Mouse (Mus musculus): Measurements from ENCODE around the gene Rps17. TPM values are rescaled to one million over a fixed set of nuclear protein-coding genes. Genes with fewer than 3 reads are reported as not detected.

The Rps17 gene
- polyA plus RNA-seq, 1 experiment from 2014 or later, result 1,194 TPM

DNA sequence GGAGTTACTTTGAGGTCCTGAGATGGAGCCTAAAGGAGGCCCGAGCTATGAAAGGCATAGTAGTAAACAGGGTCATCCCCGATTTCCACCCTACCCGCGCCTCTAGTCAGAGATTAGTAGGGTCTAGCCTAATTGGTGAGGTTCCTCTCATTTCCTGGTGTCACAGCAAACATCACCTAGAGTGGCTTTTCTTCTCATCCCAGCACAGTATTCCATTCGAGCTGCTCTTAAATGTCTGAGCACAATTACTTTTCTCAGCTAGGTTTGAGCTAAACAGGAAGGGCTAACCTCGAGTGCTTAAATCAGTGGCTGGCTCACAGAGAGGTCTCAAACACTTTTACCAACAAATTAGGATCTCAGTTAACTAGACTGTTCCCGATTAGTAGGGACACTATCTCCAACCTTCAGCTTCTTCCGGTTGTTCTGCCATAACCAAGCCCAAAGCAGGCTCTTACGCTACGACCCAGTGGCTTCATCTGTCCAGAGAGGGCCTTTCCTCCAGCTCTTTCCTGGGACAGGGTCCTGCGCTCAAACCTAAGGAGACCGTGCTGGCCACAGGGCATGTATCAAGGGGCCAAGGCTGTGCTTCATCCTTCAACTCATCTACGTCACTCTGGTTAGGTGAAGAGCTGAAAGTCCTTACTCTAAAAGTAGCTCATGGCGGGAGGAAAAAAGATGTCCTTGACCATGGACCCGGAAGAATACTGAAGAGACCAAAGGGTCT lies 555 bp upstream of the Rps17 start:
- H3K27me3 ChIP-seq, result peaks cover 5% of the 10 kb centered on the region; the same call in 1 of the 2 replicates
- no peak for ATAC-seq (ENCODE audit: borderline replicate concordance, extremely low read depth, low FRiP score, low TSS enrichment)
- peak overlapping the region; percentile 59 for H3K4me2 ChIP-seq
- peaks cover 31% of the 10 kb centered on the region for H3K36me3 ChIP-seq
- H3K27ac ChIP-seq, result 0 out of 2 replicates have a peak overlapping the region, but pooled peaks have one; percentile 90
- WGBS, result 61% methylated on average over 15 of the region's 15 CpGs
- H3K4me1 ChIP-seq, result peaks cover 23% of the 10 kb centered on the region
- peak overlapping the region; percentile 55 for H3K9ac ChIP-seq
- H3K9me3 ChIP-seq, result no peaks in the 10 kb centered on the region
- peak overlapping the region; percentile 73 for H3K4me3 ChIP-seq

DNA sequence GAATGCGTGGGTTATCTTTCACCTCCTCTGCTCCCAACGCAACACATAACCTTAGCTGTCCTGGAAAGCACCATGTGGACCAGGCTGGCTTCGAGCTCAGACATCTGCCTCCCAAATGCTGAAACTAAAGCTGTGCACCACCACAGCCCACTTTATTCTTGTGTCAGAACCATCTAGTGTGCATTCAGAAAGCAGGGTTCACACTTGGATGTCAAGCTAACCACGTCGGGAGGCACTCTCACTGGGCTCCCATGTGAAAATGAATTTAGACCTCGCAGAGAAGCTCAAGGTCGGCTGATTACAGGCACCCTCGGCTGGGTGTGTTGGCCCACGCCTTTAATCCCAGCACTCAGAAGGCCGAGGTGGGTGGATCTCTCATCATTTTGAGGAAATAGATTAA lies 1.2 kb downstream of the Rps17 start:
- ATAC-seq (ENCODE audit: borderline replicate concordance, extremely low read depth, low FRiP score, low TSS enrichment), result no peak
- Histone ChIP-seq H3K4me3 (peak overlapping the region; percentile 73), H3K36me3 (peaks cover 46% of the 10 kb centered on the region), H3K9me3 (no peaks in the 10 kb centered on the region), H3K27me3 (0 out of 2 replicates have a peak, but pooled peaks cover 5% of the 10 kb centered on the region), H3K27ac (no peak overlapping the region), H3K4me2 (peak overlapping the region; percentile 85), H3K9ac (peak overlapping the region; percentile 98), H3K4me1 (peaks cover 23% of the 10 kb centered on the region)
- 4% methylated on average over 10 of the region's 10 CpGs for WGBS

DNA sequence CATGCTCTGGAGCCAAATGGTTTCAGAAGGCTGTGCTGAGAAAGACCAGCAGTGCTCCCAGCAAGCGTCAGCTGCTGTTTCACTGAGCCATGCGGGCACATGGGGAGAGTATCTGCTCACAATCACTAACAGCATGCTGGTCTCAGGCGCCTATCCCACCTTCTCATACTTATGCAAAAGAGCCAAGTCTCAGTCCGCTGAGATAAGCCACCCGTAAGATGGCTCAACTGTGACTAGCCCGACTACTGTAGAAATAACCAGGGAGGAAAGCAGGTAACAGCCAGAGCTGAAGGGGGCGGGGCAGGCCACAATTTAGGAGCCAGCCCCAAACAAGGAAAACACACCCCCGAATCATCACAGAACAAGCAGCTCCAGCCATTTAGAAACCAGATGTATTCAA lies 1.7 kb downstream of the Rps17 start:
- Histone ChIP-seq H3K9me3 (no peaks in the 10 kb centered on the region), H3K4me1 (peaks cover 23% of the 10 kb centered on the region), H3K4me3 (peak overlapping the region; percentile 73), H3K27ac (no peak overlapping the region), H3K27me3 (0 out of 2 replicates have a peak, but pooled peaks cover 5% of the 10 kb centered on the region), H3K36me3 (peaks cover 49% of the 10 kb centered on the region), H3K4me2 (peak overlapping the region; percentile 85), H3K9ac (peak overlapping the region; percentile 98)
- ATAC-seq (ENCODE audit: borderline replicate concordance, extremely low read depth, low FRiP score, low TSS enrichment), result no peak
- WGBS, result 24% methylated on average over 8 of the region's 8 CpGs

- H3K9ac ChIP-seq, result peak overlapping the region; percentile 98
- WGBS, result 56% methylated on average over 8 of the region's 8 CpGs
- H3K4me1 ChIP-seq, result peaks cover 23% of the 10 kb centered on the region
- ATAC-seq (ENCODE audit: borderline replicate concordance, extremely low read depth, low FRiP score, low TSS enrichment), result no peak
- H3K27me3 ChIP-seq, result 0 out of 2 replicates have a peak, but pooled peaks cover 5% of the 10 kb centered on the region
- no peak overlapping the region for H3K27ac ChIP-seq
- H3K36me3 ChIP-seq, result peaks cover 57% of the 10 kb centered on the region
- H3K9me3 ChIP-seq, result no peaks in the 10 kb centered on the region
- peak overlapping the region; percentile 85 for H3K4me2 ChIP-seq
- peak overlapping the region; percentile 73 for H3K4me3 ChIP-seq
These were observed 2.5 kb downstream of the Rps17 start for GRCm38 (mm10) chr7:81342356-81343094.

- no peak for ATAC-seq (ENCODE audit: borderline replicate concordance, extremely low read depth, low FRiP score, low TSS enrichment)
- Histone ChIP-seq H3K9me3 (no peaks in the 10 kb centered on the region), H3K27ac (no peak overlapping the region), H3K9ac (no peak overlapping the region), H3K27me3 (0 out of 2 replicates have a peak, but pooled peaks cover under 1% of the 10 kb centered on the region), H3K4me3 (no peak overlapping the region), H3K4me2 (no peak overlapping the region), H3K4me1 (peaks cover 23% of the 10 kb centered on the region), H3K36me3 (peaks cover 58% of the 10 kb centered on the region)
- 50% methylated on average over 3 of the region's 3 CpGs for WGBS
These were observed 3.5 kb downstream of the Rps17 start for GRCm38 (mm10) chr7:81341563-81341962.

- H3K4me1 ChIP-seq, result peaks cover 20% of the 10 kb centered on the region
- H3K27me3 ChIP-seq, result no peaks in the 10 kb centered on the region
- no peak overlapping the region for H3K4me2 ChIP-seq
- H3K27ac ChIP-seq, result no peak overlapping the region
- peaks cover 66% of the 10 kb centered on the region for H3K36me3 ChIP-seq
- H3K4me3 ChIP-seq, result no peak overlapping the region
- no peak for ATAC-seq (ENCODE audit: borderline replicate concordance, extremely low read depth, low FRiP score, low TSS enrichment)
- no peak overlapping the region for H3K9ac ChIP-seq
- no peaks in the 10 kb centered on the region for H3K9me3 ChIP-seq
- WGBS, result 79% methylated on average over 4 of the region's 4 CpGs
These were observed 5.3 kb downstream of the Rps17 start for GRCm38 (mm10) chr7:81339783-81340182.

GRCm38 (mm10) chr7:81338522-81338873 lies 6.6 kb downstream of the Rps17 start:
- Histone ChIP-seq H3K27ac (no peak overlapping the region), H3K4me3 (no peak overlapping the region), H3K4me2 (no peak overlapping the region), H3K4me1 (peaks cover 15% of the 10 kb centered on the region), H3K27me3 (no peaks in the 10 kb centered on the region), H3K9me3 (no peaks in the 10 kb centered on the region), H3K9ac (no peak overlapping the region), H3K36me3 (peaks cover 64% of the 10 kb centered on the region)
- WGBS, result 76% methylated on average over 3 of the region's 3 CpGs
- no peak for ATAC-seq (ENCODE audit: borderline replicate concordance, extremely low read depth, low FRiP score, low TSS enrichment)

- Histone ChIP-seq H3K27ac (no peak overlapping the region), H3K9me3 (no peaks in the 10 kb centered on the region), H3K4me3 (no peak overlapping the region), H3K36me3 (peaks cover 60% of the 10 kb centered on the region), H3K4me2 (no peak overlapping the region), H3K9ac (no peak overlapping the region), H3K4me1 (peaks cover 9% of the 10 kb centered on the region), H3K27me3 (no peaks in the 10 kb centered on the region)
- ATAC-seq (ENCODE audit: borderline replicate concordance, extremely low read depth, low FRiP score, low TSS enrichment), result no peak
- 91% methylated on average over 21 of the region's 21 CpGs for WGBS
These were observed 7.1 kb downstream of the Rps17 start for GRCm38 (mm10) chr7:81337785-81338521.

DNA sequence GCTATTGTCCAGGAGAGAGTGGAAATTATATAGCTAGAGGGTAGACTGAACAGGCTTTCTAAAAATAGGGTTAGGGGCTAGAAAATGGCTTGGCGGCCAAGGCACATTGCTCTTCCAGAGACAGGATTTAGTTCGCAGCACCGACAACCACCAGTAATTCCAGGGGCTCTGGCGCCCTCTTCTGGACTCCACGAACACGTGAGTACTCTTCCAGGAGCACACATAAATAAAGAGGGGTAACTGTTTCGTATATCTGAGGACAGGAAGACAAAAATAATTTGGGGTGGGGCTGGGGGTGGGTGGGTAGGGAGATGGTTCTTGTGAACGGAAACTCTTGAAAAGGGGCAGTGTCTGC lies 8.6 kb downstream of the Rps17 start:
- no peak overlapping the region for H3K9ac ChIP-seq
- no peaks in the 10 kb centered on the region for H3K9me3 ChIP-seq
- H3K4me2 ChIP-seq, result peak overlapping the region; percentile 24; the same call in 1 of the 2 replicates
- H3K27ac ChIP-seq, result peak overlapping the region; percentile 74
- 40% methylated on average over 8 of the region's 8 CpGs for WGBS
- H3K27me3 ChIP-seq, result no peaks in the 10 kb centered on the region
- H3K4me1 ChIP-seq, result no peaks in the 10 kb centered on the region; the same call in 1 of the 2 replicates
- no peak for ATAC-seq (ENCODE audit: borderline replicate concordance, extremely low read depth, low FRiP score, low TSS enrichment)
- H3K36me3 ChIP-seq, result peaks cover 53% of the 10 kb centered on the region
- H3K4me3 ChIP-seq, result no peak overlapping the region

GRCm38 (mm10) chr7:81335705-81336431 lies 9.2 kb downstream of the Rps17 start:
- no peak for ATAC-seq (ENCODE audit: borderline replicate concordance, extremely low read depth, low FRiP score, low TSS enrichment)
- H3K9ac ChIP-seq, result no peak overlapping the region
- H3K27me3 ChIP-seq, result no peaks in the 10 kb centered on the region
- no peak overlapping the region for H3K4me3 ChIP-seq
- WGBS, result 66% methylated on average over 18 of the region's 18 CpGs
- peak overlapping the region; percentile 24; the same call in 1 of the 2 replicates for H3K4me2 ChIP-seq
- H3K36me3 ChIP-seq, result peaks cover 48% of the 10 kb centered on the region
- peak overlapping the region; percentile 74 for H3K27ac ChIP-seq
- H3K9me3 ChIP-seq, result no peaks in the 10 kb centered on the region
- no peaks in the 10 kb centered on the region for H3K4me1 ChIP-seq

- Histone ChIP-seq H3K4me1 (0 out of 2 replicates have a peak, but pooled peaks cover 3% of the 10 kb centered on the region), H3K9me3 (no peaks in the 10 kb centered on the region), H3K4me3 (no peak overlapping the region), H3K9ac (no peak overlapping the region), H3K36me3 (peaks cover 18% of the 10 kb centered on the region; the same call in 1 of the 2 replicates), H3K27ac (no peak overlapping the region), H3K4me2 (no peak overlapping the region), H3K27me3 (no peaks in the 10 kb centered on the region)
- WGBS, result 82% methylated on average over 7 of the region's 7 CpGs
- no peak for ATAC-seq (ENCODE audit: borderline replicate concordance, extremely low read depth, low FRiP score, low TSS enrichment)
These were observed 13.2 kb downstream of the Rps17 start for GRCm38 (mm10) chr7:81331851-81332250.
